Mouse (Mus musculus): Measurements from ENCODE around the gene Slc5a4b. TPM values are rescaled to one million over a fixed set of nuclear protein-coding genes. Genes with fewer than 3 reads are reported as not detected.
"Not testable (repeated sequence)": the region's sequence is repeated elsewhere in the genome, so short reads cannot be mapped to it uniquely, and the experiment has no call there.

The Slc5a4b gene
- polyA plus RNA-seq, 1 experiment = not detected

GRCm38 (mm10) chr10:76120124-76120711 lies 9.5 kb upstream of the Slc5a4b start:
- no peaks in the 10 kb centered on the region for H3K4me1 ChIP-seq (ENCODE audit: control insufficient read depth, insufficient read depth, low read length)
- no peak overlapping the region for H3K4me3 ChIP-seq (replicated peaks; ENCODE audit: control insufficient read depth, low read depth, low read length)
- TF ChIP-seq POLR2A (IDR thresholded peaks at IDR 0.05; ENCODE audit: borderline replicate concordance, control insufficient read depth, low read depth, low read length) = no peak
- TF ChIP-seq CTCF (IDR thresholded peaks at IDR 0.05; ENCODE audit: control insufficient read depth, insufficient read depth, low read length) = no peak
- no peak overlapping the region for H3K27ac ChIP-seq (ENCODE audit: control insufficient read depth, insufficient read depth, low read depth, low read length, poor library complexity)
- 66% methylated on average over 4 of the region's 4 CpGs for WGBS

- no peak overlapping the region for H3K27ac ChIP-seq (ENCODE audit: control insufficient read depth, insufficient read depth, low read depth, low read length, poor library complexity)
- H3K4me3 ChIP-seq (replicated peaks; ENCODE audit: control insufficient read depth, low read depth, low read length) = no peak overlapping the region
- H3K4me1 ChIP-seq (ENCODE audit: control insufficient read depth, insufficient read depth, low read length) = no peaks in the 10 kb centered on the region
- 6% methylated on average over 1 of the region's 1 CpGs for WGBS
- TF ChIP-seq CTCF (IDR thresholded peaks at IDR 0.05; ENCODE audit: control insufficient read depth, insufficient read depth, low read length) (no peak), POLR2A (IDR thresholded peaks at IDR 0.05; ENCODE audit: borderline replicate concordance, control insufficient read depth, low read depth, low read length) (no peak)
Measured at GRCm38 (mm10) chr10:76118741-76119140, 8.0 kb upstream of the Slc5a4b start.

GRCm38 (mm10) chr10:76117966-76118365 lies 7.2 kb upstream of the Slc5a4b start:
- WGBS = 17% methylated on average over 5 of the region's 5 CpGs
- Histone ChIP-seq H3K4me3 (replicated peaks; ENCODE audit: control insufficient read depth, low read depth, low read length) (no peak overlapping the region), H3K4me1 (ENCODE audit: control insufficient read depth, insufficient read depth, low read length) (no peaks in the 10 kb centered on the region), H3K27ac (ENCODE audit: control insufficient read depth, insufficient read depth, low read depth, low read length, poor library complexity) (no peak overlapping the region)
- TF ChIP-seq CTCF (IDR thresholded peaks at IDR 0.05; ENCODE audit: control insufficient read depth, insufficient read depth, low read length) = peak; percentile 71
- no peak for TF ChIP-seq POLR2A (IDR thresholded peaks at IDR 0.05; ENCODE audit: borderline replicate concordance, control insufficient read depth, low read depth, low read length)

GRCm38 (mm10) chr10:76097368-76097767 lies 13.4 kb downstream of the Slc5a4b start:
- Histone ChIP-seq H3K4me1 (ENCODE audit: control insufficient read depth, insufficient read depth, low read length) (no peaks in the 10 kb centered on the region; the same call in 1 of the 2 replicates), H3K27ac (ENCODE audit: control insufficient read depth, insufficient read depth, low read depth, low read length, poor library complexity) (no peak overlapping the region), H3K4me3 (replicated peaks; ENCODE audit: control insufficient read depth, low read depth, low read length) (no peak overlapping the region)
- 66% methylated on average over 9 of the region's 9 CpGs for WGBS
- TF ChIP-seq CTCF (IDR thresholded peaks at IDR 0.05; ENCODE audit: control insufficient read depth, insufficient read depth, low read length) = no peak
- no peak for TF ChIP-seq POLR2A (IDR thresholded peaks at IDR 0.05; ENCODE audit: borderline replicate concordance, control insufficient read depth, low read depth, low read length)

- H3K27ac ChIP-seq (ENCODE audit: control insufficient read depth, insufficient read depth, low read depth, low read length, poor library complexity) = no peak overlapping the region
- WGBS = 78% methylated on average over 8 of the region's 8 CpGs
- TF ChIP-seq CTCF (IDR thresholded peaks at IDR 0.05; ENCODE audit: control insufficient read depth, insufficient read depth, low read length) (no peak), POLR2A (IDR thresholded peaks at IDR 0.05; ENCODE audit: borderline replicate concordance, control insufficient read depth, low read depth, low read length) (no peak)
Measured at GRCm38 (mm10) chr10:76096580-76096979, 14.2 kb downstream of the Slc5a4b start.

GRCm38 (mm10) chr10:76077008-76077407 lies 33.8 kb downstream of the Slc5a4b start:
- 86% methylated on average over 2 of the region's 2 CpGs for WGBS
- not testable (repeated sequence) for H3K4me1 ChIP-seq (ENCODE audit: control insufficient read depth, insufficient read depth, low read length); H3K27ac ChIP-seq (ENCODE audit: control insufficient read depth, insufficient read depth, low read depth, low read length, poor library complexity); H3K4me3 ChIP-seq (replicated peaks; ENCODE audit: control insufficient read depth, low read depth, low read length)

More at GRCm38 (mm10) chr10:76096580-76096979, 14.2 kb downstream of the Slc5a4b start:
- Histone ChIP-seq H3K4me1 (ENCODE audit: control insufficient read depth, insufficient read depth, low read length) (no peaks in the 10 kb centered on the region; the same call in 1 of the 2 replicates), H3K4me3 (replicated peaks; ENCODE audit: control insufficient read depth, low read depth, low read length) (no peak overlapping the region)

- not testable (repeated sequence) for H3K4me1 ChIP-seq (ENCODE audit: control insufficient read depth, insufficient read depth, low read length); H3K27ac ChIP-seq (ENCODE audit: control insufficient read depth, insufficient read depth, low read depth, low read length, poor library complexity); H3K4me3 ChIP-seq (replicated peaks; ENCODE audit: control insufficient read depth, low read depth, low read length)
- WGBS = 83% methylated on average over 5 of the region's 5 CpGs
Measured at GRCm38 (mm10) chr10:76072080-76072479, 38.7 kb downstream of the Slc5a4b start.

- Histone ChIP-seq H3K4me3 (replicated peaks; ENCODE audit: control insufficient read depth, low read depth, low read length) (no peak overlapping the region), H3K4me1 (ENCODE audit: control insufficient read depth, insufficient read depth, low read length) (no peaks in the 10 kb centered on the region), H3K27ac (ENCODE audit: control insufficient read depth, insufficient read depth, low read depth, low read length, poor library complexity) (no peak overlapping the region)
- WGBS = 52% methylated on average over 12 of the region's 12 CpGs
- TF ChIP-seq POLR2A (IDR thresholded peaks at IDR 0.05; ENCODE audit: borderline replicate concordance, control insufficient read depth, low read depth, low read length) = no peak
- no peak for TF ChIP-seq CTCF (IDR thresholded peaks at IDR 0.05; ENCODE audit: control insufficient read depth, insufficient read depth, low read length)
Measured at GRCm38 (mm10) chr10:76067674-76068613, 42.8 kb downstream of the Slc5a4b start.

Data from bone marrow, adult 2 months (tissue).